Mouse (Mus musculus) stomach, embryonic 14.5 days (tissue): Measurements from ENCODE around the gene Ehmt1. TPM values are rescaled to one million over a fixed set of nuclear protein-coding genes. Genes with fewer than 3 reads are reported as not detected.
A peak's percentile ranks its signal among the peaks of the same experiment; 100 is the strongest.

Experiments
- ATAC-seq: fragments of 200-750 bp; cut with Nextera tagmentation; 2 replicates; pipeline ENCODE4 v1.8.0; 2017; ENCODE audit warnings: low read depth, moderate TSS enrichment; ENCODE audit not compliant: insufficient number of reproducible peaks, insufficient read depth, low FRiP score
- H3K27ac ChIP-seq: fragments of 300-500 bp; sonication (generic); 2 replicates; pipeline ENCODE4 v1.5.1; 2014; ENCODE audit warnings: mild to moderate bottlenecking, low read length, moderate library complexity, mixed read lengths
- H3K27me3 ChIP-seq: fragments of 300-500 bp; sonication (generic); 2 replicates; pipeline ENCODE4 v1.6.1; 2014; ENCODE audit warnings: low read length, control low read depth, mixed read lengths; ENCODE audit not compliant: control insufficient read depth, insufficient read depth
- H3K36me3 ChIP-seq: fragments of 300-500 bp; sonication (generic); 2 replicates; pipeline ENCODE4 v1.6.1; 2014; ENCODE audit warnings: mild to moderate bottlenecking, control low read depth, low read length, moderate library complexity, mixed read lengths; ENCODE audit not compliant: control insufficient read depth, insufficient read depth
- H3K4me1 ChIP-seq: fragments of 300-500 bp; sonication (generic); 2 replicates; pipeline ENCODE4 v1.6.1; 2014; ENCODE audit warnings: low read length, control low read depth, mixed read lengths; ENCODE audit not compliant: control insufficient read depth, insufficient read depth
- H3K4me2 ChIP-seq: fragments of 300-500 bp; sonication (generic); replicated peaks from 2 replicates; pipeline ENCODE4 v1.6.1; 2014; ENCODE audit warnings: low read depth, low read length, control low read depth
- H3K4me3 ChIP-seq: fragments of 300-500 bp; sonication (generic); 2 replicates; pipeline ENCODE4 v1.5.1; 2014; ENCODE audit warnings: low read depth, low read length, control low read depth
- H3K9ac ChIP-seq: fragments of 300-500 bp; sonication (generic); replicated peaks from 2 replicates; pipeline ENCODE4 v1.6.1; 2014; ENCODE audit warnings: low read depth, mild to moderate bottlenecking, control low read depth, low read length, moderate library complexity, mixed read lengths
- H3K9me3 ChIP-seq: fragments of 300-500 bp; sonication (generic); 2 replicates; pipeline ENCODE4 v1.6.1; 2016; ENCODE audit warnings: low read depth, low read length, control low read depth; ENCODE audit not compliant: control insufficient read depth
- WGBS: fragments of 180-500 bp; shearing (Covaris S2); extraction: QIAGEN DNeasy Blood & Tissue Kit; methylation state at CpG from one replicate; pipeline ENCODE4 v1.1.7; 2014; 5-methylcytosine and 5-hydroxymethylcytosine counted together
- polyA plus RNA-seq: library from polyadenylated mRNA; unstranded; fragments of >200 nt; fragmentation: Nextera tagmentation; extraction: Ambion mirVana; gene quantifications from 2 replicates; pipeline ENCODE4 v1.2.1, GENCODE M21; 2014

The Ehmt1 gene
- polyA plus RNA-seq, 1 experiment from 2014 or later, result 95.9 TPM

DNA sequence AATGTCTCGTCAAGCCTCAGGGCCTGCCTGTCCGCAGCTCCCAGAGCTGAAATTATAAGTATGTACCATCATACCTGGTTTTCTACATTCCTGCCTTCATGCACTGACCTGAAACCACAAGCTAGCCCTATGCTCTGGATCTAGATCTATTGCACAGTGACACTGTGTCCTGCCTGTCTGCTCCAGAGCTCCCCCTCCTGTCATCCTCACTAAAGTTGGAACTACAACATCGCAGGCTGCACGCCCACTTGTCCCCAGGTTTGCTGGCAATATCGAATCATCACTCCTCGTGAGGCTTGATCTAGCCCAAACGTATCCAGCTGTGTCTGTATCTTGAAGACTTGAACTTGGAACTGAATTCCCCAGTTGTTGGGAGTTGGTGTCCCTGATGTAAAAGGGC, 144.6 kb downstream of the Ehmt1 start:
- Histone ChIP-seq H3K27ac (no peak overlapping the region), H3K9me3 (no peaks in the 10 kb centered on the region), H3K4me2 (no peak overlapping the region), H3K9ac (no peak overlapping the region), H3K36me3 (no peaks in the 10 kb centered on the region), H3K4me1 (no peaks in the 10 kb centered on the region), H3K27me3 (no peaks in the 10 kb centered on the region), H3K4me3 (no peak overlapping the region)
- ATAC-seq, result no peak
- 62% methylated on average over 7 of the region's 7 CpGs for WGBS

DNA sequence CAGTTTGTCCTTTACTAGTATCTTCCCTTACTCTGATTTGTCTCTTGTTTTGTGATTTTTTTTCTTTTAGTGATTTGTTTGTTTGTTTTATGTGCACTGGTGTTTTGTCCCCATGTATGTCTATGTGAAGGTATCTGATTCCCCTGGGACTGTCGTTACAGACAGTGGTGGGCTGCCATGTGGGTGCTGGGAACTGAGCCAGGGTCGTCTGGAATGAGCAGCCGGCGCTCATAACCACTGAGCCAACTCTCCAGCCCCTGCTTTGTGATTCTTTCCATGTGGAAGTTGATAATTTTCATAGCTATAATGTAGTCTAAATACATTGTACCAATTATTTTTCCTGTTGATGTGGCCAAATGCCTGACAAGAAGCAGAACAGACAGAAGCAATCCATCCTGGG, 148.6 kb downstream of the Ehmt1 start:
- ATAC-seq, result no peak
- 73% methylated on average over 4 of the region's 4 CpGs for WGBS

DNA sequence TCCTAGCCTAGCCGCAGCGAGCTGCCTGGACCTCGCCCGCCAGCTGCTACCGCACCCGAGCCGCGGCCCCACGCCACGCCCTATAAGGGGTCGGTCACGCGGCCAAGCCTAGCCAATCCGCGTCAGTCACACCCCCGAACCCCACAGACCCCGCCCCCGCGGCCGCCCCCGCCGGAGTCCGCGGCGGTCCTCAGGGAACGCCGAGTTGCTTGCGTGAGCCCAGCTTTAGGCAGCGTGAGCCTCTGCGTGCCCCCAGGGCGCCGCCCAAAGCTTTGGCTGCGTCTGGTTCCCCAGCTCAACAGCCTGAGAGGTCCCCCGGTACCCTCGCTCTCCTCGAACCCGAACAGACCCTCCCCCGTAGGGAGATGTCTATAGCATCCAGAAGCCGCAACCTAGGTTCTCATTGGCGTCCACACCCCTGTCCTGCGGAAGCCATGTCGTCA, 156.3 kb downstream of the Ehmt1 start, which contains the start of gene Cacna1b:
TSS of gene Cacna1b (minus strand) at position 38 of the 443 bp plus-strand sequence.
- no peak within 1 kb of the TSS for H3K9ac ChIP-seq

More for the DNA sequence above, 148.6 kb downstream of the Ehmt1 start:
- Histone ChIP-seq H3K36me3 (no peaks in the 10 kb centered on the region), H3K27me3 (no peaks in the 10 kb centered on the region), H3K9me3 (no peaks in the 10 kb centered on the region), H3K4me3 (no peak overlapping the region), H3K4me2 (no peak overlapping the region), H3K27ac (no peak overlapping the region), H3K4me1 (no peaks in the 10 kb centered on the region), H3K9ac (no peak overlapping the region)

DNA sequence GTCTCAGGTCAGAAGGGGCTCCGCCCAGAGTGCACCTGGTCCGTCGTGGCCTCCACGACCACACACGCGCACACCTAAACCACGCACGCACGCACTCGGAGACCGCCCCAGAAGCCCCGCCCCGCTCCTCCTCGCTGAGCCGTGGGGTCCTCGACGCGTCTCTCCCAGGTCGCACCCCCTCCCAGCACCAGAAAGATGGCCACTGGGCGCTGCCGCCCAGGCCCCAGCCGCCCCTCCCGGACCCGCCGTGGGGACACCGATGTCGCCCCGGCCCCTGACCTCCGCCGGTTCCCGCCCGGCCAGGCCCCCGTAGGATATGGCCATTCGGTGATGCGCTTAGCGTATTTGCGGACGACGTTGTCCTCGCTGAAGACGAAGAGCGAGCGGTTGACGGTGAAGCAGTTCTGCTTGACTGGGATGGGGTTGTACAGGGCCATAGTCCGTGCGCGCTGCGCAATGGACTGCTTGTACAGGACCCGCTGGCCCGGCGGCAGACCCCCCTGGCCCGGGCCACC, 156.9 kb downstream of the Ehmt1 start:
- Histone ChIP-seq H3K36me3 (no peaks in the 10 kb centered on the region), H3K9ac (no peak overlapping the region), H3K4me3 (peak overlapping the region; percentile 53), H3K27ac (no peak overlapping the region), H3K4me1 (0 out of 2 replicates have a peak, but pooled peaks cover 5% of the 10 kb centered on the region), H3K27me3 (peaks cover 9% of the 10 kb centered on the region; the same call in 1 of the 2 replicates), H3K4me2 (peak overlapping the region; percentile 98), H3K9me3 (no peaks in the 10 kb centered on the region)
- under 1% methylated on average over 51 of the region's 52 CpGs for WGBS
- ATAC-seq, result peak; percentile 47

More for the DNA sequence above, 156.3 kb downstream of the Ehmt1 start, which contains the start of gene Cacna1b:
- Histone ChIP-seq H3K4me3 (peak within 1 kb of the TSS; percentile 53), H3K36me3 (no peaks in the 10 kb centered on the region), H3K4me2 (peak within 1 kb of the TSS; percentile 98), H3K4me1 (0 out of 2 replicates have a peak, but pooled peaks cover 5% of the 10 kb centered on the region), H3K27ac (no peak within 1 kb of the TSS), H3K27me3 (peaks cover 9% of the 10 kb centered on the region; the same call in 1 of the 2 replicates), H3K9me3 (no peaks in the 10 kb centered on the region)
- 2% methylated on average over 42 of the region's 42 CpGs for WGBS
- peak; percentile 84 for ATAC-seq

DNA sequence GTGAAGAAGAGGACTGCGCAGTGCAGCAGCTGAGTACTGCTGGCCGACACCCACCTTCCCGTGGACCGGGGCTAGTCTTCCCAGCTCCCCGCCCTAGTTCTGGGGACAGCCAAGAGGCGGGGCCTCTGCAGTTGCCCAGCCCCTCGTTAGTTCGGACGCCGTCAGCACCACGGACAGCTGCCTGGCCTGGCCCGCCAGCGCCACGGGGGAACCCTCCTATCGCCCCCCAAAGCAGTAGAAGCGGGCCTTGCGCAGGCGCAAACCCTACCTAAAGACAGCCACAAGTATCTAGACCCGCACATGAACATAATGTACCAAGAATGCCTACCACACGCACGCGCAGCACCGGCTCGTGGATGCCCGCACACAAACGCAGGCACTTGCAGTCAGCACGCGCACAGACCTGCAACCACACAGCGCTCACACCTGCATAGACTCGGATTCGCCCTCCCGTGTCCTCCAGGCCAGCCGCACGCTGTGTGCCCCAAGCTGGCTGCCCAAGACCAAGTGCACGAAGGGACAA, 157.4 kb downstream of the Ehmt1 start:
- H3K27ac ChIP-seq, result no peak overlapping the region
- 0 out of 2 replicates have a peak, but pooled peaks cover 5% of the 10 kb centered on the region for H3K4me1 ChIP-seq
- no peak overlapping the region for H3K9ac ChIP-seq
- H3K9me3 ChIP-seq, result no peaks in the 10 kb centered on the region
- peak; percentile 70 for ATAC-seq
- WGBS, result under 1% methylated on average over 35 of the region's 35 CpGs
- no peaks in the 10 kb centered on the region for H3K36me3 ChIP-seq
- H3K4me2 ChIP-seq, result peak overlapping the region; percentile 98
- H3K27me3 ChIP-seq, result peaks cover 9% of the 10 kb centered on the region; the same call in 1 of the 2 replicates
- H3K4me3 ChIP-seq, result peak overlapping the region; percentile 53

DNA sequence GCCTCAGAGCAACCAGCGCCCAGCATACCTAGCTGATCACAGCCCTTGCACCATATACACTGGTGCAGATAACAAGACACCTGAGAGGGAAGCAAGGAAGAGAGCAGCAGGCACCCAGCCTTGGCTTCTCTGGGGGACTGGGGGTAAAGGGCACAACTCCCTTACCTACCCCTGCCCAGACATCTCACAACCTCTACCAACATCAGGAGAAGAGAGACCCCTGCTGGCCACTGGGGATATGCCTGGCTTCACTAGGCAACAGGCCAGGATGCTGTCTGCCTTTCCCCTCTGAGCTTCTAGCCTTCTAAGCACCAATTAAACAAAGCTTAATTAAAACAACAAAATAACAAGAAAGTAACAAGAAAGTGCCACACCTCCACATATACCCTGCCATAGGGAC, 164.1 kb downstream of the Ehmt1 start:
- Histone ChIP-seq H3K4me1 (no peaks in the 10 kb centered on the region), H3K27me3 (no peaks in the 10 kb centered on the region), H3K4me2 (no peak overlapping the region), H3K9ac (no peak overlapping the region), H3K9me3 (no peaks in the 10 kb centered on the region), H3K36me3 (no peaks in the 10 kb centered on the region), H3K27ac (no peak overlapping the region), H3K4me3 (no peak overlapping the region)
- no peak for ATAC-seq
- WGBS, result 100% methylated on average over 1 of the region's 1 CpGs

DNA sequence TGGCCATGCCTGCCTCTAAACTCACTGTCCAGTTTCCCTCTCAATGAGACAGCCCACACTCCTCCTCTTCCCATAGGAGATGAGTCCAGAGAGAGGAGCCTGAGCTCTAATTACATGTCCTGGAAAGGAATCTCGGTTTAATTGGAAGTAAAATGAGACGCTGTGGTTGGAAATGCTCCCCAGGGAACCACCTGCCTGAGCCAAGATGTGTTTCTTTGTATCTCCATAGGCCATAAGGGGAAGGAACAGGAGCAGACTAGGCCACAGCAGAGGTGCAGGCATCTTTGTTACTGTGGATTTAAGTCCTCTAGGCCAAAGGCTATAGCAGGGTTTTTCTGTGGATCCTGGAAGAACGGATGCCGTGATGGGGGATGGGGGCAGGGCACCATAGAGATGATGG, 166.8 kb downstream of the Ehmt1 start:
- Histone ChIP-seq H3K4me2 (no peak overlapping the region), H3K4me3 (no peak overlapping the region), H3K27me3 (no peaks in the 10 kb centered on the region), H3K27ac (no peak overlapping the region), H3K4me1 (no peaks in the 10 kb centered on the region), H3K9me3 (no peaks in the 10 kb centered on the region), H3K36me3 (no peaks in the 10 kb centered on the region), H3K9ac (no peak overlapping the region)
- 79% methylated on average over 4 of the region's 4 CpGs for WGBS
- ATAC-seq, result no peak

DNA sequence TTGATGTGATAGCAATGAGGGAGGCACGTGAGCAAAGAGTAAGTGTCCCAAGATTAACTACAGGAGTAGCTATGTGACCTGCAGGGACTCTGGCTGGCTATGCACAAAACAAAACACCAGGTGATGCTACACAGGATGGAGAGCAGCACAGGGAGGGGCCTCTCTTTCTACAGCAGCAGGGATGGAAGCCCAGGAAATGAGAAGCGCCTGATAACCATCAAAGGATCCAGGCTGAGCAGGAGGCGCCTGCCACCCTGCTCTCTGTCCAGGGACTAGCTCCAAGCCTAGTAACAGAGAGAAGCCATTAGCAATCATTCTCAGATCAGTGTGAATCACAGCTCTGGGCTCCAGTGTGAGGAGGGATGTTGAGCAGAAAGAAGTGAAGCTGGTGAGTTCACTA, 169.4 kb downstream of the Ehmt1 start:
- Histone ChIP-seq H3K27me3 (no peaks in the 10 kb centered on the region), H3K9me3 (no peaks in the 10 kb centered on the region), H3K4me3 (no peak overlapping the region), H3K27ac (no peak overlapping the region), H3K9ac (no peak overlapping the region), H3K36me3 (no peaks in the 10 kb centered on the region), H3K4me1 (no peaks in the 10 kb centered on the region), H3K4me2 (no peak overlapping the region)
- no peak for ATAC-seq
- WGBS, result 48% methylated on average over 3 of the region's 3 CpGs
